Mouse (Mus musculus) MEL (cell line): ENCODE results near the gene Angptl4. TPM values are rescaled to one million over a fixed set of nuclear protein-coding genes. Genes with fewer than 3 reads are reported as not detected.

Experiments
- DNase-seq: peaks from one replicate; pipeline ENCODE4 v3.0.0; 2011; ENCODE audit warnings: low read depth, low spot score
- H3K27ac ChIP-seq: 2 replicates; pipeline ENCODE4 v1.5.1; 2012; ENCODE audit warnings: low read depth, mild to moderate bottlenecking, control low read depth, low read length, moderate library complexity; ENCODE audit not compliant: control insufficient read depth
- H3K27me3 ChIP-seq, 2 experiments: fragments of 150-350 bp in 1 of 2; sonication (generic) in 1 of 2; 2 replicates each; pipeline ENCODE4 v1.6.1; 2012; ENCODE audit warnings: low read length in 2 of 2, mild to moderate bottlenecking in 2 of 2, improper control_type of control experiment in 1 of 2, moderate library complexity in 1 of 2; ENCODE audit not compliant: insufficient read depth in 2 of 2, control insufficient read depth in 1 of 2
- H3K36me3 ChIP-seq, 2 experiments: 2 replicates each; pipeline ENCODE4 v1.6.1; 2012 to 2014; ENCODE audit warnings: low read length in 2 of 2, improper control_type of control experiment in 1 of 2, inconsistent platforms in 1 of 2, mild to moderate bottlenecking in 1 of 2; ENCODE audit not compliant: insufficient read depth in 2 of 2, control insufficient read depth in 1 of 2
- H3K4me1 ChIP-seq, 2 experiments: fragments of 150-350 bp in 1 of 2; sonication (generic) in 1 of 2; 2 replicates each; pipeline ENCODE4 v1.6.1; 2012; ENCODE audit warnings: low read length in 2 of 2, improper control_type of control experiment in 1 of 2, mild to moderate bottlenecking in 1 of 2; ENCODE audit not compliant: insufficient read depth in 2 of 2, control insufficient read depth in 1 of 2
- H3K4me3 ChIP-seq, 2 experiments: fragments of 150-350 bp in 1 of 2; sonication (generic) in 1 of 2; 2 replicates each; pipeline ENCODE4 v1.5.1; 2012; ENCODE audit warnings: low read depth in 2 of 2, low read length in 2 of 2, mild to moderate bottlenecking in 2 of 2, moderate library complexity in 2 of 2, control low read depth in 1 of 2, improper control_type of control experiment in 1 of 2; ENCODE audit not compliant: control insufficient read depth in 1 of 2, insufficient read depth in 1 of 2
- H3K79me2 ChIP-seq: 2 replicates; pipeline ENCODE4 v1.6.1; 2012; ENCODE audit warnings: mild to moderate bottlenecking, low read length, moderate library complexity; ENCODE audit not compliant: control insufficient read depth, poor library complexity, insufficient read depth
- H3K9ac ChIP-seq: 2 replicates; pipeline ENCODE4 v1.6.1; 2012; ENCODE audit warnings: low read depth, mild to moderate bottlenecking, control low read depth, low read length, moderate library complexity; ENCODE audit not compliant: control insufficient read depth, poor library complexity, severe bottlenecking
- H3K9me3 ChIP-seq: fragments of 150-350 bp; sonication (generic); replicated peaks from 2 replicates; pipeline ENCODE4 v1.6.1; 2012; ENCODE audit warnings: mild to moderate bottlenecking, low read length, improper control_type of control experiment, moderate library complexity; ENCODE audit not compliant: insufficient read depth
- CTCF ChIP-seq, 3 experiments: IDR thresholded peaks in 2 of 3; conservative IDR thresholded peaks in 1 of 3; 2 replicates each; pipeline ENCODE4 v1.5.1; 2011 to 2012; ENCODE audit warnings: low read length in 3 of 3, low read depth in 2 of 3, mild to moderate bottlenecking in 2 of 3, improper control_type of control experiment in 1 of 3, inconsistent platforms in 1 of 3, mixed read lengths in 1 of 3, moderate library complexity in 1 of 3; ENCODE audit not compliant: control insufficient read depth in 1 of 3, insufficient read depth in 1 of 3, poor library complexity in 1 of 3, severe bottlenecking in 1 of 3
- ELF1 ChIP-seq: IDR thresholded peaks from 2 replicates; pipeline ENCODE4 v1.6.1; 2014; ENCODE audit warnings: low read depth, mild to moderate bottlenecking, inconsistent platforms, low read length, improper control_type of control experiment, moderate library complexity
- MAX ChIP-seq: IDR thresholded peaks from 2 replicates; pipeline ENCODE4 v1.6.1; 2011; ENCODE audit warnings: low read length, improper control_type of control experiment
- POLR2A ChIP-seq, 2 experiments: IDR thresholded peaks; 2 replicates each; pipeline ENCODE4 v1.6.1; 2011 to 2012; ENCODE audit warnings: low read length in 2 of 2, mild to moderate bottlenecking in 2 of 2, control low read depth in 1 of 2, improper control_type of control experiment in 1 of 2, low read depth in 1 of 2, moderate library complexity in 1 of 2; ENCODE audit not compliant: control insufficient read depth in 1 of 2, insufficient read depth in 1 of 2, poor library complexity in 1 of 2
- RAD21 ChIP-seq: IDR thresholded peaks from 2 replicates; pipeline ENCODE4 v1.6.1; 2011; ENCODE audit warnings: mild to moderate bottlenecking, low read depth, low read length, improper control_type of control experiment
- RCOR1 ChIP-seq: IDR thresholded peaks from 2 replicates; pipeline ENCODE4 v1.6.1; 2012; ENCODE audit warnings: low read depth, mild to moderate bottlenecking, inconsistent platforms, low read length, improper control_type of control experiment
- SMC3 ChIP-seq: IDR thresholded peaks from 2 replicates; pipeline ENCODE4 v1.6.1; 2011; ENCODE audit warnings: low read depth, low read length, improper control_type of control experiment
- TCF12 ChIP-seq: IDR thresholded peaks from 2 replicates; pipeline ENCODE4 v1.6.1; 2014; ENCODE audit warnings: low read depth, mild to moderate bottlenecking, inconsistent platforms, low read length, improper control_type of control experiment, moderate library complexity
- USF2 ChIP-seq, 2 experiments: IDR thresholded peaks; 2 replicates each; pipeline ENCODE4 v1.6.1; 2011 to 2012; ENCODE audit warnings: improper control_type of control experiment in 2 of 2, low read length in 2 of 2, borderline replicate concordance in 1 of 2, inconsistent platforms in 1 of 2, low read depth in 1 of 2, mild to moderate bottlenecking in 1 of 2; ENCODE audit not compliant: insufficient read depth in 1 of 2
- polyA plus RNA-seq, 2 experiments: library from polyadenylated mRNA; stranded (reverse) in 1 of 2; unstranded in 1 of 2; fragments of >175 nt in 1 of 2; fragments of >200 nt in 1 of 2; gene quantifications; 2 replicates each; pipeline versions ENCODE4 v1.2.1 to v1.2.4; 2012; ENCODE audit warnings: low replicate concordance in 2 of 2, low read depth in 1 of 2; ENCODE audit not compliant: insufficient read length in 2 of 2, insufficient read depth in 1 of 2, missing spikeins in 1 of 2
- total RNA-seq: library from RNA; depleted of rRNA; stranded (reverse); fragments of 300-350 nt; gene quantifications from 2 replicates; pipeline ENCODE4 v1.2.3, GENCODE M21; 2012; rRNA removed

The Angptl4 gene
- total and polyA plus RNA-seq, 3 experiments = 13.5 to 15.8 TPM; not detected in 1

DNA sequence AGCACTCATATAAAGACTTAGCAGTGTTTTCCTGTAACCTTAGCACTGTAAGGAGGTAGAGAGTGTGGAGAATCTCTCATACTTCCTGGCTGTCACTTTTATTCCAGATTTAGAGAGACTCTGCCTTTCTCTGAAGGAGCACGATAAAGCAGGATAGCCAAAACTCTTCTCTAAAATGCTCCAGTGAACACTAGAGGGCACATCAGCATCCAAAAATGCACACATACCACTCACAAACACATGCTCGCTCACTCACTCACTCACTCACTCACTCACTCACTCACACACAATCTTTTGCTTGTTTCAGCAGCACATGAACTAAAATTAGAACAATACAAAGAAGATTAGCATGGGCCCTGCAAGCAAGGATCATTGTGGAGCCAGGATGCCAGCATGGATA lies 52.4 kb downstream of the Angptl4 start:
- Histone ChIP-seq H3K9ac (no peak overlapping the region), H3K9me3 (no peaks in the 10 kb centered on the region), H3K4me1 (peaks cover 0 to 5% of the 10 kb centered on the region in 2 experiments; a peak in 1 of 4 replicates), H3K27ac (no peak overlapping the region), H3K27me3 (no peaks in the 10 kb centered on the region), H3K79me2 (no peaks in the 10 kb centered on the region), H3K4me3 (no peak overlapping the region), H3K36me3 (no peaks in the 10 kb centered on the region)
- TF ChIP-seq ELF1 (no peak), RAD21 (peak; percentile 21), SMC3 (peak; percentile 34), MAX (no peak), CTCF (IDR thresholded peaks at IDR 0.05 in 2 of 3, conservative IDR thresholded peaks at IDR 0.05 in 1 of 3; ENCODE audit: control insufficient read depth in 1 of 3, insufficient read depth in 1 of 3, low read depth in 2 of 3, low read length in 3 of 3, poor library complexity in 1 of 3, severe bottlenecking in 1 of 3) (peak in 1 of 3 experiments; percentile 34; a peak in 2 of 6 replicates), USF2 (IDR thresholded peaks at IDR 0.05; ENCODE audit: borderline replicate concordance in 1 of 2, insufficient read depth in 1 of 2, low read depth in 1 of 2, low read length in 2 of 2) (no peak), POLR2A (IDR thresholded peaks at IDR 0.05; ENCODE audit: control insufficient read depth in 1 of 2, insufficient read depth in 1 of 2, low read depth in 1 of 2, low read length in 2 of 2, poor library complexity in 1 of 2) (no peak), TCF12 (no peak)
- no peak for DNase-seq

DNA sequence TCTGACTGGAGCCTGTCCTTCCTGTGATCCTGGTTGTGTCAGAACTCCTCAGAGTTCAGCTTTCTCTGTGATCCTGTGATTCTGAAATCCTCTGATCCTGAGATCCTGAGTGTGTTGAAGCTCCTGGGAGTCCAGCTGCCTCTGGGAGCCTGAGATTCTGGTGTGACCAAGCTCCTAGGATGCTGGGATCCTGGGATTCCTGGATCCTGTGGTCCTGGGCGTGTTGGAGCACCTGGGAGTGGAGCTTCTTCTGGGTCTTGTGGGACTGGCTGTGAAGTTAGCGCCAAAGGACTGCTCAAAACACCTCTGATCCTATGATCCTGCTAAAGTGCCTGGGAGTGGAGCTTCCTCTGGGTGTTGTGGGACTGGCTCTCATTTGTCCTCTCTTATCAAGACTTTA lies 53.2 kb downstream of the Angptl4 start:
- DNase-seq = no peak
- no peak overlapping the region for H3K4me3 ChIP-seq
- no peak overlapping the region for H3K9ac ChIP-seq
- no peak for TF ChIP-seq RCOR1
- H3K9me3 ChIP-seq = no peaks in the 10 kb centered on the region
- H3K36me3 ChIP-seq = no peaks in the 10 kb centered on the region
- peaks cover 0 to 4% of the 10 kb centered on the region in 2 experiments; a peak in 1 of 4 replicates for H3K4me1 ChIP-seq
- no peak overlapping the region for H3K27ac ChIP-seq
- no peaks in the 10 kb centered on the region for H3K27me3 ChIP-seq
- no peaks in the 10 kb centered on the region for H3K79me2 ChIP-seq

Other genes starting within 250 kb of the Angptl4 start
- gene Myo1f, start 226.1 kb downstream of the Angptl4 start, total RNA-seq = 0.08 and 0.13 TPM in 2 replicates
- under 1 TPM in 1 of 2 experiments, not detected in 1; 0.40 TPM for gene Myo1f, start 226.1 kb downstream of the Angptl4 start, polyA plus RNA-seq
- gene Zfp414, start 152.7 kb downstream of the Angptl4 start, total RNA-seq = 8.1 and 8.6 TPM in 2 replicates
- gene Zfp414, start 152.7 kb downstream of the Angptl4 start, polyA plus RNA-seq = 10 to 100 TPM in 1 of 2 experiments, not detected in 1; 52.2 TPM
- 0.12 TPM in 1 of 2 replicates, not detected in the other for gene Pram1, start 143.8 kb downstream of the Angptl4 start, total RNA-seq
- gene Pram1, start 143.8 kb downstream of the Angptl4 start, polyA plus RNA-seq = 1 to 10 TPM in 1 of 2 experiments, not detected in 1; 1.6 TPM
- gene Hnrnpm, start 95.0 kb downstream of the Angptl4 start, total RNA-seq = 203 and 224 TPM in 2 replicates
- gene Hnrnpm, start 95.0 kb downstream of the Angptl4 start, polyA plus RNA-seq = 100 to 1,000 TPM; 420 to 473 TPM
- gene March2, start 63.2 kb downstream of the Angptl4 start, total RNA-seq = 7.2 and 10.9 TPM in 2 replicates
- gene March2, start 63.2 kb downstream of the Angptl4 start, polyA plus RNA-seq = 10 to 100 TPM in 1 of 2 experiments, not detected in 1; 18.8 TPM
- gene Rab11b, start 21.3 kb downstream of the Angptl4 start, total RNA-seq = 24.0 and 26.3 TPM in 2 replicates
- gene Rab11b, start 21.3 kb downstream of the Angptl4 start, polyA plus RNA-seq = 100 to 1,000 TPM in 1 of 2 experiments, not detected in 1; 105 TPM
- gene Kank3, start 28.7 kb upstream of the Angptl4 start, total RNA-seq = 5.0 and 5.2 TPM in 2 replicates
- gene Kank3, start 28.7 kb upstream of the Angptl4 start, polyA plus RNA-seq = 1 to 10 TPM in 1 of 2 experiments, not detected in 1; 5.5 TPM
- gene Rps28, start 42.7 kb upstream of the Angptl4 start, total RNA-seq = 3,378 and 3,556 TPM in 2 replicates
- gene Rps28, start 42.7 kb upstream of the Angptl4 start, polyA plus RNA-seq = 1,000 to 10,000 TPM in 1 of 2 experiments, 100 to 1,000 TPM in 1; 994 to 2,154 TPM
- gene Ndufa7, start 42.7 kb upstream of the Angptl4 start, total RNA-seq = 359 and 370 TPM in 2 replicates
- 100 to 1,000 TPM in 1 of 2 experiments, not detected in 1; 326 TPM for gene Ndufa7, start 42.7 kb upstream of the Angptl4 start, polyA plus RNA-seq
- gene Cd320, start 61.3 kb upstream of the Angptl4 start, total RNA-seq = 38.5 and 48.5 TPM in 2 replicates
- 10 to 100 TPM in 1 of 2 experiments, not detected in 1; 45.6 TPM for gene Cd320, start 61.3 kb upstream of the Angptl4 start, polyA plus RNA-seq
- not detected in 2 replicates for gene Gm7029, start 92.0 kb upstream of the Angptl4 start, total RNA-seq
- gene Gm7029, start 92.0 kb upstream of the Angptl4 start, polyA plus RNA-seq = not detected
- gene Kifc1, start 108.8 kb upstream of the Angptl4 start, total RNA-seq = 17.1 and 20.6 TPM in 2 replicates
- 10 to 100 TPM in 1 of 2 experiments, not detected in 1; 53.5 TPM for gene Kifc1, start 108.8 kb upstream of the Angptl4 start, polyA plus RNA-seq
- not detected in 2 replicates for gene Platr17, start 123.3 kb upstream of the Angptl4 start, total RNA-seq
- gene Platr17, start 123.3 kb upstream of the Angptl4 start, polyA plus RNA-seq = not detected
- 39.6 and 40.6 TPM in 2 replicates for gene Daxx, start 127.6 kb upstream of the Angptl4 start, total RNA-seq
- 10 to 100 TPM in 1 of 2 experiments, not detected in 1; 68.0 TPM for gene Daxx, start 127.6 kb upstream of the Angptl4 start, polyA plus RNA-seq
- 14.7 and 24.3 TPM in 2 replicates for gene Tapbp, start 134.1 kb upstream of the Angptl4 start, total RNA-seq
- 10 to 100 TPM in 1 of 2 experiments, not detected in 1; 33.3 TPM for gene Tapbp, start 134.1 kb upstream of the Angptl4 start, polyA plus RNA-seq
- gene Zbtb22, start 134.1 kb upstream of the Angptl4 start, total RNA-seq = 18.6 and 20.2 TPM in 2 replicates
- 10 to 100 TPM in 1 of 2 experiments, not detected in 1; 30.0 TPM for gene Zbtb22, start 134.1 kb upstream of the Angptl4 start, polyA plus RNA-seq
- gene Rgl2, start 147.7 kb upstream of the Angptl4 start, total RNA-seq = 19.0 and 24.9 TPM in 2 replicates
- gene Rgl2, start 147.7 kb upstream of the Angptl4 start, polyA plus RNA-seq = 10 to 100 TPM in 1 of 2 experiments, not detected in 1; 43.6 TPM
- gene Pfdn6, start 158.5 kb upstream of the Angptl4 start, total RNA-seq = 189 and 239 TPM in 2 replicates
- 100 to 1,000 TPM in 1 of 2 experiments, not detected in 1; 222 TPM for gene Pfdn6, start 158.5 kb upstream of the Angptl4 start, polyA plus RNA-seq
- 97.6 and 100 TPM in 2 replicates for gene Wdr46, start 158.8 kb upstream of the Angptl4 start, total RNA-seq
- 100 to 1,000 TPM in 1 of 2 experiments, not detected in 1; 131 TPM for gene Wdr46, start 158.8 kb upstream of the Angptl4 start, polyA plus RNA-seq
- 2.2 and 2.5 TPM in 2 replicates for gene B3galt4, start 169.7 kb upstream of the Angptl4 start, total RNA-seq
- gene B3galt4, start 169.7 kb upstream of the Angptl4 start, polyA plus RNA-seq = 1 to 10 TPM in 1 of 2 experiments, not detected in 1; 2.9 TPM
- gene Vps52, start 174.0 kb upstream of the Angptl4 start, total RNA-seq = 20.6 and 23.6 TPM in 2 replicates
- gene Vps52, start 174.0 kb upstream of the Angptl4 start, polyA plus RNA-seq = 10 to 100 TPM in 1 of 2 experiments, not detected in 1; 40.7 TPM
- 252 and 286 TPM in 2 replicates for gene Rps18, start 174.2 kb upstream of the Angptl4 start, total RNA-seq
- 1,000 to 10,000 TPM in 1 of 2 experiments, not detected in 1; 1,183 TPM for gene Rps18, start 174.2 kb upstream of the Angptl4 start, polyA plus RNA-seq
- 81.1 and 87.9 TPM in 2 replicates for gene H2-K1, start 218.5 kb upstream of the Angptl4 start, total RNA-seq
- gene H2-K1, start 218.5 kb upstream of the Angptl4 start, polyA plus RNA-seq = 100 to 1,000 TPM in 1 of 2 experiments, not detected in 1; 113 TPM
- gene Ring1, start 242.8 kb upstream of the Angptl4 start, total RNA-seq = 12.4 and 18.3 TPM in 2 replicates
- 10 to 100 TPM in 1 of 2 experiments, not detected in 1; 28.4 TPM for gene Ring1, start 242.8 kb upstream of the Angptl4 start, polyA plus RNA-seq
- 19.6 and 24.1 TPM in 2 replicates for gene H2-Ke6, start 246.2 kb upstream of the Angptl4 start, total RNA-seq
- gene H2-Ke6, start 246.2 kb upstream of the Angptl4 start, polyA plus RNA-seq = 10 to 100 TPM in 1 of 2 experiments, not detected in 1; 34.4 TPM
- 125 and 152 TPM in 2 replicates for gene Slc39a7, start 249.9 kb upstream of the Angptl4 start, total RNA-seq
- 100 to 1,000 TPM in 1 of 2 experiments, not detected in 1; 150 TPM for gene Slc39a7, start 249.9 kb upstream of the Angptl4 start, polyA plus RNA-seq
- gene Rxrb, start 250.0 kb upstream of the Angptl4 start, total RNA-seq = 37.2 and 37.6 TPM in 2 replicates
- gene Rxrb, start 250.0 kb upstream of the Angptl4 start, polyA plus RNA-seq = 10 to 100 TPM in 1 of 2 experiments, not detected in 1; 63.4 TPM